ENCODE assay signal across 8 mouse cellular contexts in genomic region chr5:21700934-21701333, GRCm38 (mm10). TPM values are rescaled to one million over a fixed set of nuclear protein-coding genes. Genes with fewer than 3 reads are reported as not detected.
DNase-seq lines count a peak whose midpoint lies in the region; ATAC-seq and TF ChIP-seq lines count a peak whose summit lies in the region.

No protein-coding gene starts in this region.

- H3K9me3 ChIP-seq in kidney, embryonic 15.5 days (replicated peaks) = 0 out of 2 replicates have a peak, but pooled peaks cover under 1% of the 10 kb centered on the region
- H3K9me3 ChIP-seq in midbrain, postnatal 0 days (ENCODE audit: low read length) = no peaks in the 10 kb centered on the region

- H3K9ac ChIP-seq in kidney, embryonic 15.5 days = peak overlapping the region; percentile 48
- peak overlapping the region; percentile 93 for H3K9ac ChIP-seq in midbrain, postnatal 0 days (replicated peaks; ENCODE audit: low read length, poor library complexity, severe bottlenecking)

- H3K27me3 ChIP-seq in kidney, embryonic 15.5 days = no peaks in the 10 kb centered on the region
- no peaks in the 10 kb centered on the region for H3K27me3 ChIP-seq in midbrain, postnatal 0 days (ENCODE audit: insufficient read depth, low read length)

- H3K4me3 ChIP-seq in kidney, embryonic 15.5 days (replicated peaks) = peak overlapping the region; percentile 55
- H3K4me3 ChIP-seq in midbrain, postnatal 0 days (ENCODE audit: low read depth, low read length) = peak overlapping the region; percentile 69

- no peaks in the 10 kb centered on the region for H3K36me3 ChIP-seq in kidney, embryonic 15.5 days
- no peaks in the 10 kb centered on the region for H3K36me3 ChIP-seq in midbrain, postnatal 0 days (ENCODE audit: insufficient read depth, low read length)

- TF ChIP-seq CTCF in midbrain, postnatal 0 days (IDR thresholded peaks at IDR 0.05) = peak; percentile 15; the same call in 1 of the 2 replicates

- H3K27ac ChIP-seq in kidney, embryonic 15.5 days = peak overlapping the region; percentile 82
- H3K27ac ChIP-seq in midbrain, postnatal 0 days (ENCODE audit: low read depth, low read length) = peak overlapping the region; percentile 99

- WGBS in kidney, embryonic 15.5 days = 0% methylated on average over 22 of the region's 22 CpGs
- WGBS in midbrain, postnatal 0 days = under 1% methylated on average over 22 of the region's 22 CpGs

- no peak; the same call in none of the 2 replicates for ATAC-seq in kidney, embryonic 15.5 days (replicated peaks; ENCODE audit: low FRiP score)
- peak; percentile 84 for ATAC-seq in midbrain, postnatal 0 days (ENCODE audit: low FRiP score)

- DNase-seq in kidney, adult 18-20 months = no peak
- peak; percentile 13 for DNase-seq in c-Kit-positive CD71-negative TER-119-negative erythroid progenitor cells, embryonic 14.5 days (ENCODE audit: low read depth)
- peak; percentile 35 for DNase-seq in hindlimb bud, embryonic 11.5 days (ENCODE audit: extremely low spot score, low read depth, low spot score)
- DNase-seq in midbrain, postnatal 0 days (ENCODE audit: low spot score) = no peak
- no peak for DNase-seq in frontal cortex, postnatal 14 days (ENCODE audit: low spot score in 2 of 2)
- no peak for DNase-seq in layer of hippocampus, postnatal 10 days (ENCODE audit: low spot score in 2 of 2)
- no peak for DNase-seq in adrenal gland, adult (ENCODE audit: inconsistent age in 2 of 2, low spot score in 1 of 2)

- peak overlapping the region; percentile 77 for H3K4me2 ChIP-seq in kidney, embryonic 15.5 days
- peak overlapping the region; percentile 64 for H3K4me2 ChIP-seq in midbrain, postnatal 0 days (ENCODE audit: low read depth, low read length, poor library complexity, severe bottlenecking)

- peaks cover 10% of the 10 kb centered on the region for H3K4me1 ChIP-seq in kidney, embryonic 15.5 days
- no peaks in the 10 kb centered on the region for H3K4me1 ChIP-seq in midbrain, postnatal 0 days (ENCODE audit: insufficient read depth, low read length)

RNA-seq across cellular contexts. Expression of gene Napepld, which starts 0.3 kb away (rescaled TPM):
- 6.0 and 7.6 TPM in 2 replicates for polyA plus RNA-seq in kidney, embryonic 15.5 days (2015; fragmentation: Nextera tagmentation; extraction: Ambion mirVana)
- 4.1 and 6.0 TPM in 2 replicates for total RNA-seq in midbrain, postnatal 0 days (2014; rRNA removed)
- 1.4 and 1.6 TPM in 2 replicates for polyA plus RNA-seq in midbrain, postnatal 0 days (2015; fragmentation: Nextera tagmentation; extraction: Ambion mirVana)
- 1 to 10 TPM; 6.6 to 7.1 TPM for total RNA-seq in layer of hippocampus, postnatal 10 days (2021)

RNA-seq across cellular contexts. Expression of gene Pmpcb, which starts 36.0 kb away (rescaled TPM):
- 90.5 and 97.7 TPM in 2 replicates for polyA plus RNA-seq in kidney, embryonic 15.5 days (2015; fragmentation: Nextera tagmentation; extraction: Ambion mirVana)
- 64.7 and 86.4 TPM in 2 replicates for total RNA-seq in midbrain, postnatal 0 days (2014; rRNA removed)
- 64.0 and 68.6 TPM in 2 replicates for polyA plus RNA-seq in midbrain, postnatal 0 days (2015; fragmentation: Nextera tagmentation; extraction: Ambion mirVana)
- 10 to 100 TPM; 64.6 to 66.2 TPM for total RNA-seq in layer of hippocampus, postnatal 10 days (2021)

RNA-seq across cellular contexts. Expression of gene Armc10, which starts 55.3 kb away (rescaled TPM):
- 50.8 and 52.5 TPM in 2 replicates for polyA plus RNA-seq in kidney, embryonic 15.5 days (2015; fragmentation: Nextera tagmentation; extraction: Ambion mirVana)
- total RNA-seq in midbrain, postnatal 0 days (2014; rRNA removed) = 71.4 and 86.4 TPM in 2 replicates
- 38.2 and 39.1 TPM in 2 replicates for polyA plus RNA-seq in midbrain, postnatal 0 days (2015; fragmentation: Nextera tagmentation; extraction: Ambion mirVana)
- total RNA-seq in layer of hippocampus, postnatal 10 days (2021) = 10 to 100 TPM; 25.9 to 32.5 TPM

RNA-seq across cellular contexts. Expression of gene Fbxl13, which starts 55.5 kb away (rescaled TPM):
- polyA plus RNA-seq in kidney, embryonic 15.5 days (2015; fragmentation: Nextera tagmentation; extraction: Ambion mirVana) = 0.22 and 0.42 TPM in 2 replicates
- 0.60 TPM in 1 of 2 replicates, not detected in the other for total RNA-seq in midbrain, postnatal 0 days (2014; rRNA removed)
- 0.22 and 0.25 TPM in 2 replicates for polyA plus RNA-seq in midbrain, postnatal 0 days (2015; fragmentation: Nextera tagmentation; extraction: Ambion mirVana)
- total RNA-seq in layer of hippocampus, postnatal 10 days (2021) = under 1 TPM; 0.36 to 0.78 TPM

Comparison
In these comparisons a context has a peak if more than half of its experiments do, and no peak if none do; other contexts are left out.
1. DNase-seq: peak in c-Kit-positive CD71-negative TER-119-negative erythroid progenitor cells, embryonic 14.5 days (single experiment) and hindlimb bud, embryonic 11.5 days (single experiment); none in kidney, adult 18-20 months (single experiment), midbrain, postnatal 0 days (single experiment), frontal cortex, postnatal 14 days (0 of 2), layer of hippocampus, postnatal 10 days (0 of 2) and adrenal gland, adult (0 of 2).